Mouse (Mus musculus): ENCODE results near the gene Fbxo27. TPM values are rescaled to one million over a fixed set of nuclear protein-coding genes. Genes with fewer than 3 reads are reported as not detected.
A peak's percentile ranks its signal among the peaks of the same experiment; 100 is the strongest.

Gene Fbxo27
- total RNA-seq (2014; fragmentation: Nextera tagmentation): not detected in 2 replicates
- not detected in 2 replicates for total RNA-seq (2017)
- not detected in 2 replicates for polyA plus RNA-seq (2012)

GRCm38 (mm10) chr7:28692545-28693320, at the start of gene Fbxo27:
Gene Fbxo27 (plus strand): TSS chr7:28692849.
- DNase-seq (ENCODE audit: low spot score): no peak
- Histone ChIP-seq H3K27me3 (ENCODE audit: insufficient read depth, low read length) (peaks cover 8% of the 10 kb centered on the region; the same call in 1 of the 2 replicates), H3K9me3 (replicated peaks) (peaks cover 7% of the 10 kb centered on the region), H3K4me1 (ENCODE audit: insufficient read depth, low read depth, low read length) (peaks cover 4% of the 10 kb centered on the region; the same call in 1 of the 2 replicates), H3K4me3 (ENCODE audit: low read depth, low read length) (peak within 1 kb of the TSS; percentile 14; the same call in 1 of the 2 replicates), H3K36me3 (replicated peaks) (no peaks in the 10 kb centered on the region)
- ATAC-seq (ENCODE audit: extremely low read depth, insufficient number of reproducible peaks, low FRiP score, poor library complexity, severe bottlenecking): no peak
- TF ChIP-seq CTCF (IDR thresholded peaks at IDR 0.05; ENCODE audit: low read depth, low read length) (no peak), TAL1 (conservative IDR thresholded peaks at IDR 0.05; ENCODE audit: low read depth, low read length) (no peak), GATA2 (IDR thresholded peaks at IDR 0.05; ENCODE audit: borderline replicate concordance, low read depth, low read length) (no peak), GATA1 (IDR thresholded peaks at IDR 0.05; ENCODE audit: borderline replicate concordance, low read length) (no peak), POLR2AphosphoS5 (IDR thresholded peaks at IDR 0.05; ENCODE audit: insufficient replicate concordance, low read depth, low read length) (no peak)

- no peak for ATAC-seq (ENCODE audit: extremely low read depth, insufficient number of reproducible peaks, low FRiP score, poor library complexity, severe bottlenecking)
- TF ChIP-seq POLR2AphosphoS5 (IDR thresholded peaks at IDR 0.05; ENCODE audit: insufficient replicate concordance, low read depth, low read length) (no peak), TAL1 (conservative IDR thresholded peaks at IDR 0.05; ENCODE audit: low read depth, low read length) (no peak), GATA2 (IDR thresholded peaks at IDR 0.05; ENCODE audit: borderline replicate concordance, low read depth, low read length) (no peak), CTCF (IDR thresholded peaks at IDR 0.05; ENCODE audit: low read depth, low read length) (no peak), GATA1 (IDR thresholded peaks at IDR 0.05; ENCODE audit: borderline replicate concordance, low read length) (no peak)
Observed at GRCm38 (mm10) chr7:28645366-28645765, 47.3 kb upstream of the Fbxo27 start.

DNA sequence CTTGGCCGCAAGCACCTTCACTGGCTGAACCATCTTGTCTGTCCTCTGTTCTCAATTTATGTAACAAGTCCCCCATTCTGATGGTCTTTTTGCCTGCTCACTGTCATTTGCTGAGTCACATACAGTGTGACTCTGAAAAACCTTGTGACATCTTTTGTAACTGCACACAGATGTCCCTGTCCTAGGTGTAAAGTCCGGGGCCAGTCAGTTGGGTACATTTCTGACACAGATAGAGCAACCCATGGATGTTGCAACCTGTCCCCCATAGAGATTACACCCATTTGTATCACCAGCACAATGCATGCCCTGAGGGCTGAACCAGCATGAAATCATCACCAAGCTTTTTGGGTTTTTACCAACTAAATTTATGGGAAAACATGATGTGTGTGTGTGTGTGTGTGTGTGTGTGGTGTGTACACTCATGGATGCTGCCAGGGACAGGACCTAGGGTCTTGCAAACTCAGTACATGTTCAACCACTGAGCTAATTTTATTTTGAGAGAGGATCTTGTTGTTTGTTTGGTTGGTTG, 46.6 kb upstream of the Fbxo27 start:
- ATAC-seq (ENCODE audit: extremely low read depth, insufficient number of reproducible peaks, low FRiP score, poor library complexity, severe bottlenecking): no peak

More at GRCm38 (mm10) chr7:28645366-28645765, 47.3 kb upstream of the Fbxo27 start:
- no peak for DNase-seq (ENCODE audit: low spot score)
- no peaks in the 10 kb centered on the region for H3K9me3 ChIP-seq (replicated peaks)
- no peaks in the 10 kb centered on the region for H3K36me3 ChIP-seq (replicated peaks)
- peaks cover 9% of the 10 kb centered on the region for H3K27me3 ChIP-seq (ENCODE audit: insufficient read depth, low read length)
- no peaks in the 10 kb centered on the region for H3K4me1 ChIP-seq (ENCODE audit: insufficient read depth, low read depth, low read length)
- no peak overlapping the region for H3K4me3 ChIP-seq (ENCODE audit: low read depth, low read length)

GRCm38 (mm10) chr7:28647016-28647415, 45.6 kb upstream of the Fbxo27 start:
- DNase-seq (ENCODE audit: low spot score): no peak
- Histone ChIP-seq H3K27me3 (ENCODE audit: insufficient read depth, low read length) (peaks cover 4% of the 10 kb centered on the region; the same call in 1 of the 2 replicates), H3K9me3 (replicated peaks) (no peaks in the 10 kb centered on the region), H3K4me3 (ENCODE audit: low read depth, low read length) (no peak overlapping the region), H3K36me3 (replicated peaks) (no peaks in the 10 kb centered on the region), H3K4me1 (ENCODE audit: insufficient read depth, low read depth, low read length) (no peaks in the 10 kb centered on the region)
- no peak for ATAC-seq (ENCODE audit: extremely low read depth, insufficient number of reproducible peaks, low FRiP score, poor library complexity, severe bottlenecking)
- TF ChIP-seq GATA1 (IDR thresholded peaks at IDR 0.05; ENCODE audit: borderline replicate concordance, low read length) (no peak), GATA2 (IDR thresholded peaks at IDR 0.05; ENCODE audit: borderline replicate concordance, low read depth, low read length) (no peak), CTCF (IDR thresholded peaks at IDR 0.05; ENCODE audit: low read depth, low read length) (no peak), TAL1 (conservative IDR thresholded peaks at IDR 0.05; ENCODE audit: low read depth, low read length) (no peak), POLR2AphosphoS5 (IDR thresholded peaks at IDR 0.05; ENCODE audit: insufficient replicate concordance, low read depth, low read length) (no peak)

More for the DNA sequence above, 46.6 kb upstream of the Fbxo27 start:
- TF ChIP-seq TAL1 (conservative IDR thresholded peaks at IDR 0.05; ENCODE audit: low read depth, low read length) (no peak), GATA2 (IDR thresholded peaks at IDR 0.05; ENCODE audit: borderline replicate concordance, low read depth, low read length) (no peak), CTCF (IDR thresholded peaks at IDR 0.05; ENCODE audit: low read depth, low read length) (no peak), POLR2AphosphoS5 (IDR thresholded peaks at IDR 0.05; ENCODE audit: insufficient replicate concordance, low read depth, low read length) (no peak), GATA1 (IDR thresholded peaks at IDR 0.05; ENCODE audit: borderline replicate concordance, low read length) (no peak)
- peaks cover 6% of the 10 kb centered on the region for H3K27me3 ChIP-seq (ENCODE audit: insufficient read depth, low read length)
- DNase-seq (ENCODE audit: low spot score): no peak
- no peaks in the 10 kb centered on the region for H3K9me3 ChIP-seq (replicated peaks)
- H3K36me3 ChIP-seq (replicated peaks): no peaks in the 10 kb centered on the region
- no peaks in the 10 kb centered on the region for H3K4me1 ChIP-seq (ENCODE audit: insufficient read depth, low read depth, low read length)
- H3K4me3 ChIP-seq (ENCODE audit: low read depth, low read length): no peak overlapping the region

GRCm38 (mm10) chr7:28651157-28651556, 41.5 kb upstream of the Fbxo27 start:
- ATAC-seq (ENCODE audit: extremely low read depth, insufficient number of reproducible peaks, low FRiP score, poor library complexity, severe bottlenecking) (no peak), DNase-seq (ENCODE audit: low spot score) (no peak)
- H3K4me1 ChIP-seq (ENCODE audit: insufficient read depth, low read depth, low read length): no peaks in the 10 kb centered on the region
- H3K36me3 ChIP-seq (replicated peaks): no peaks in the 10 kb centered on the region
- no peaks in the 10 kb centered on the region for H3K9me3 ChIP-seq (replicated peaks)
- no peak overlapping the region for H3K4me3 ChIP-seq (ENCODE audit: low read depth, low read length)
- no peaks in the 10 kb centered on the region for H3K27me3 ChIP-seq (ENCODE audit: insufficient read depth, low read length)
- TF ChIP-seq CTCF (IDR thresholded peaks at IDR 0.05; ENCODE audit: low read depth, low read length) (no peak), GATA2 (IDR thresholded peaks at IDR 0.05; ENCODE audit: borderline replicate concordance, low read depth, low read length) (no peak), TAL1 (conservative IDR thresholded peaks at IDR 0.05; ENCODE audit: low read depth, low read length) (no peak), POLR2AphosphoS5 (IDR thresholded peaks at IDR 0.05; ENCODE audit: insufficient replicate concordance, low read depth, low read length) (no peak), GATA1 (IDR thresholded peaks at IDR 0.05; ENCODE audit: borderline replicate concordance, low read length) (no peak)

GRCm38 (mm10) chr7:28656430-28656829, 36.2 kb upstream of the Fbxo27 start:
- no peaks in the 10 kb centered on the region for H3K36me3 ChIP-seq (replicated peaks)
- no peaks in the 10 kb centered on the region for H3K27me3 ChIP-seq (ENCODE audit: insufficient read depth, low read length)
- H3K9me3 ChIP-seq (replicated peaks): no peaks in the 10 kb centered on the region
- ATAC-seq (ENCODE audit: extremely low read depth, insufficient number of reproducible peaks, low FRiP score, poor library complexity, severe bottlenecking) (no peak), DNase-seq (ENCODE audit: low spot score) (no peak)
- H3K4me3 ChIP-seq (ENCODE audit: low read depth, low read length): no peak overlapping the region
- no peaks in the 10 kb centered on the region for H3K4me1 ChIP-seq (ENCODE audit: insufficient read depth, low read depth, low read length)
- TF ChIP-seq TAL1 (conservative IDR thresholded peaks at IDR 0.05; ENCODE audit: low read depth, low read length) (no peak), POLR2AphosphoS5 (IDR thresholded peaks at IDR 0.05; ENCODE audit: insufficient replicate concordance, low read depth, low read length) (no peak), GATA1 (IDR thresholded peaks at IDR 0.05; ENCODE audit: borderline replicate concordance, low read length) (no peak), GATA2 (IDR thresholded peaks at IDR 0.05; ENCODE audit: borderline replicate concordance, low read depth, low read length) (no peak), CTCF (IDR thresholded peaks at IDR 0.05; ENCODE audit: low read depth, low read length) (no peak)
